Mouse (Mus musculus) kidney, adult 9 months (tissue): ENCODE data around the gene a.
"Not testable (repeated sequence)": the region's sequence is repeated elsewhere in the genome, so short reads cannot be mapped to it uniquely, and the experiment has no call there.

Experiments
- DNase-seq: peaks from one replicate; pipeline ENCODE4 v3.0.0; 2022

The a gene

GRCm38 (mm10) chr2:155016751-155017150 lies 225.5 kb downstream of the a start:
- DNase-seq = not testable (repeated sequence)

GRCm38 (mm10) chr2:155018251-155018755 lies 227.1 kb downstream of the a start, which contains the start of gene Gm14226:
TSS of gene Gm14226 (plus strand) at chr2:155018266.
- DNase-seq = not testable (repeated sequence)

- DNase-seq = peak; percentile 54
These were observed 227.8 kb downstream of the a start for GRCm38 (mm10) chr2:155018762-155019641.

DNA sequence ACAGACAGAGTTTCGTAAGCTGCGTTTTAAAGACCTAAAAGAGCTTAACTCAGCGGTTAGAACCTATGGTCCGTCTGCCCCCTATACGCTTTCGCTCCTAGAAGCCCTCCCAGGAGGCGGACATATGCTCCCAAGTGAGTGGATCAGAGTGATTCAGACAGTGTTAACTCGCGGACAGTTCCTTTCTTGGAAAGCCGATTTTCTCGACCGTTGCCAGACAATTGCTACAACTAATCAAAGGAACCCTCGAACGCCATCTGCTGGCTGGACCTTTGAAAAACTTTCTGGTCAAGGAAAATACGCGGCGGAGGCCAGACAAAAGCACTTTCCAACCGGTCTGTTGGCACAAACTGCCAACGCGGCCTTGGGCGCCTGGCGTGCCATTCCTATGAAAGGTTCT lies 228.5 kb downstream of the a start:
- DNase-seq = peak; percentile 94

DNA sequence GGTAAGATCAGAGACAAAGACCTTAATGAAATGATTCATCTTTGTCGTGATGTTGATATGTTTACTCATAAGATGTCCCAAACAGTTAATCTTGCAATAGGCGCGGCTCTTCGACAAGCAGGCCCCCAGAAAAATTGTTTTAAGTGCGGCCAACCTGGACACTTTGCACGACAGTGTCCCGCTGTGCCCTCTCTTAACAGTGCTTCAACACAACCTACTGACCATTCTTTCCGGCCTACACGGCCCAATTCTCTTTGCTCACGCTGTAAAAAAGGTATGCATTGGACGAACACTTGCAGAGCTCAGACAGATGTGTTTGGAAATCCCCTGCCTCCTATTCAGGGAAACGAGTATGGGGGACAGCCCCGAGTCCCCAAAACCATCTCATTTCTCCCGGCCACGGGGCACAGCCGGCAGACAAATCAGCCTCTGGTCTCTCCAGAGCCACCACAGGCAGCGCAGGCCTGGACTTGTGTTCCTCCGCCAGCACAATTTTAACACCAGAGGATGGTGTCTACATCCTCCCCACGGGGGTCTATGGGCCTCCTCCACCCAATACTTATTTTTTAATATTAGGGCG lies 229.1 kb downstream of the a start:
- not testable (repeated sequence) for DNase-seq

- DNase-seq = no peak
These were observed 239.6 kb downstream of the a start for GRCm38 (mm10) chr2:155030831-155031230.

DNA sequence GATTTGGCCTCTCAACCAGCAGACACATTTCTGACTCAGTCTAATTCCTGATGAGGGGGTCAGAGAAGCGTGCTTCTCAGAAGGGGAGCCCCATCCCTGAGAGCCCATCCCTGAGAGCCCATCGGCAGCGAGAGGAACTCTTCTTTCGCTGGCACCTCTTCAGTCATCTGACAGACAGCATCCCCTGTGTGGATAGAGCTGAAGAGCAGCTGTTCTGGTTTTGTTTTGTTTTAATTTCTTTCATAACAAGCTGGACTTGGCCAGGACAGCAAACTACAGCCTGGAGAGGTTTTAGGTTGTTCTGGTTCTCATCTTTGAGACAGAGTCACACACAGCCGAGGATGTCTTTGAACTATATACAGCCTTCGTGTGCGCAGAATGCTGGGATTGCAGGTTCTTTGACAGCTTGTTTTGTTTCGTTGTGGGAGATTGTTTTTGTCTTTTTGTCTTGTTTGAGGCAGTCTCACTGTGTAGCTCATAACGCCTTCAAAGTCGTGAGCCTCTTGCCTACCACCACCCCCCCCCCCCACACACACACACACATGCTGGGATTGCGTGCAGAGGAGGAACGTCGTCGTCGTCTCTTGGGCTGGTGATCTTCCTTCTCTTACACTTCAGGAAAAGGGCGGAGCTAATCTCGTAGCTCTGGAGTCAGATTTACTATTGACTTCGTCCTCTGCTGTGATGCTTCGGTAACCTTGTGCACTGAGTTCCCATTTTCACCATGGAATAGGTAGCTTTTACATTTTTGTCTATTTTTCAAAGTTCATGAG lies 241.9 kb downstream of the a start:
- DNase-seq = no peak

GRCm38 (mm10) chr2:155039956-155040355 lies 248.8 kb downstream of the a start:
- no peak for DNase-seq

DNA sequence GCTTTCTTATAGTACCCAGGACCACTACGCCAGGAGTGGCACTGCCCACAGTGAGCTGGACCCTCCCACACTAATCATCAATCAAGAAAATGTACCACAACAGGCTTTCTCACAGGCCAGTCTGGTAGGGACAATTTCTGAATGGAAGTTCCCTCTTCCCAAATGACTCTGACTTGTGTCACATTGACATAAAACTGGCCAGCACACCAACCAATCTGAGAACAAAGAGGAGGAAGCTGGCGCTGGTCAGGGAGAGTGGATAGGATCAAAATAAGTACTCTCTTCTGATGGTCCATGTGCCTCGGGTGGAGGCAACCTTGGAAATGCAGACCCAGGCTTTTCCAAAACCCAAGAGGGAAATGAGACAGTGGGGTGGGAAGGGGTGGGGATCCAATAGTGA lies 253.3 kb downstream of the a start:
- DNase-seq = no peak

GRCm38 (mm10) chr2:155045075-155045474 lies 253.9 kb downstream of the a start:
- DNase-seq = no peak

DNA sequence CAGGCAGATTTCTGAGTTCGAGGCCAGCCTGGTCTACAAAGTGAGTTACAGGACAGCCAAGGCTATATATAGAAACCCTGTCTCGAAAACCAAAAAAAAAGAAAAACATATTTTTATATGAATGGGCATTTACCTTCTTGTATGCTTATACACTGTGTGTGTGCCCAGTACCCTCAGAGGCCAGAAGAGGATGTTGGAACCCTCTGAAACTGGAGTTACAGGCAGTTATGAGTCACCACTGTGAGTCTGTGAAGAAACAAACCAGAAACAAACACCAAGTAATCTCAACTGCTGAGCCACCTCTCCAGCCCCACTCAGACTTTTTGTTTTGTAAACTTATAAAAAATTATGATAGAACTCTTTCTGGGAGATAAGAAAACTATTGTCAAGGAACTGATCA lies 255.6 kb downstream of the a start:
- DNase-seq = no peak

- no peak for DNase-seq
These were observed 256.4 kb downstream of the a start for GRCm38 (mm10) chr2:155047452-155048178.

DNA sequence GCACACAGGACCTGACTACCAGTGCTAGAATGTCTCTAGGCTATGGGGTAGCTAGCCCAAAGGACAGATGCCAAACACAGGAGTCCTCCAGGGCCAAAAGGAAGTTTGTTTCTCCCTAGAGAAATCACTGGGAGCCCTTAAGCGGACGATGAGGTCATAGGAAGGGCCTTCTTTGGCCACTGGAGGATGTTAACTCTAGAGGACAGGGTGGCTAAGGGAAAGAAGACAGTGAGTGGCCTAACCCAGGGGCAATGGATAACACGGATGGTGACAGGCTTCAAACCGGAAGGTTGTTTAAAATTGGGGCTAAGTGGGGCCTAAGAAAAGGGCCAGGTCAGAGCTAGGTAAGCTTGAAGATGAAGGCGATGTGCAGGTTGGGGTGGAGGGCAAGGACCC lies 258.9 kb downstream of the a start:
- peak; percentile 36 for DNase-seq

DNA sequence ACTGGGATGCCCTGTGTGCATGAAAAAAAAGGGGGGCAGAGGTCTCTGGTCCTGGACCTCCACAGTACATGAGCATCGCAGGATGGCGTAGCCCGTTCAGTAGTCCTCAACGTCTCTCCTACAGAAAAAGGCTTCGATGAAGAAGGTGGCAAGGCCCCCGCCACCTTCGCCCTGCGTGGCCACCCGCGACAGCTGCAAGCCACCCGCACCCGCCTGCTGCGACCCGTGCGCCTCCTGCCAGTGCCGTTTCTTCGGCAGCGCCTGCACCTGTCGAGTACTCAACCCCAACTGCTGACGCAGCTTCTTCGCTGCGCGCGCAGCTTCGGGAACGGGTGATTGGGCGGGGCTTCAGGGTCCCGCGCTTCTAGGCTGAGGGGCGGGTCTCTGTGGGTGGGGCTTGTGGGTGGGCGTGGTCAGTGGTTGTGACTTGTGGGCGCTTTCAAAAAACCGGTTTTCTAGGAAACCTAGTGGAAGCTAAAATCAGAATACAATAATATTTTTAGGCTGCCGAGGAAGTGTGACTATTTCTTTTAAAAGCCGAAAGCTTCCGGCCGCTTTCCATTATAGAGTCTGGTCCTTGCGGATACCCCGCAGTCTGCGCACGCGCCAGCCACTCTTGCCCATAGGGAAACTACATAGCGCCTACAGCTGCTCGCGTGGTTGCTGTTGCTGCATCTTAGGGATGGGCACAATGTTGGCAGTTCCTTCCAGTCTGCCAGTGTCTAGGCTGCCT lies 259.5 kb downstream of the a start:
- peak; percentile 93 for DNase-seq

DNA sequence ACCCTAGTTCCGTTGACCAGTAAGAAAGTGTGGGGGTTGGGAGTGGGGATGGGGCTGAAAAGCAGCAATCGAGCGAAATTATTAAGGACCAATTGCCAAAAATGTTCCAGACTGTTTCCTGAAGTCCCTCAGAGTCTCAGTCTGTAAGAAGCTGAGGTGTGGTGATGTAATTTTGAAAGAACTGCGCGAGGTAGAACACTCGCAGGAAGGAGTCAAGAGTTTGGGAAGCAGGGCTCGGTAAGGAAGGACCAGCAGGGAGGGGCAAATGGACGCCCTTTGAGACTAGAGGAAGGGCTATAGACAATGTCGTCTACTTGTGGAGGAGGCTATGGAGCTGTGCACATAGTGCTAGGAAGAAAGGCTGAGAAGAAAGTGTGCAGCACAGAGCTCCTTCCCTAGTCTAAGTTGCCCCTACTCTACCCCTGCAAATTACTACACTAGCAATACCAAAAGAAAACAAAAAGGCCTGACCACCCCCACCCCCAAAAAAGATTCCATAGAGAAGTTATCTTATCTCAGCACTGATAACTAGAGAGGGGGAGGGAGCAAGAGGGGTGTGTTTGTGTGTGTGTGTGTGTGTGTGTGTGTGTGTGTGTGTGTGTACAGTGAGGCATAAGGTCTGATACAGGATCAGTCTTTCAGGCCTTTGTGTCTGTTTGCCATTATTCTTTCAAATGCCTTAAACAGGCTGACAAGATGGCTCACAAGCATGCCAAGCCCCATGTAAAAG lies 260.6 kb downstream of the a start:
- DNase-seq = no peak

- DNase-seq = no peak
These were observed 261.5 kb downstream of the a start for GRCm38 (mm10) chr2:155052681-155053080.

- DNase-seq = not testable (repeated sequence)
These were observed 262.3 kb downstream of the a start for GRCm38 (mm10) chr2:155053512-155053911.

DNA sequence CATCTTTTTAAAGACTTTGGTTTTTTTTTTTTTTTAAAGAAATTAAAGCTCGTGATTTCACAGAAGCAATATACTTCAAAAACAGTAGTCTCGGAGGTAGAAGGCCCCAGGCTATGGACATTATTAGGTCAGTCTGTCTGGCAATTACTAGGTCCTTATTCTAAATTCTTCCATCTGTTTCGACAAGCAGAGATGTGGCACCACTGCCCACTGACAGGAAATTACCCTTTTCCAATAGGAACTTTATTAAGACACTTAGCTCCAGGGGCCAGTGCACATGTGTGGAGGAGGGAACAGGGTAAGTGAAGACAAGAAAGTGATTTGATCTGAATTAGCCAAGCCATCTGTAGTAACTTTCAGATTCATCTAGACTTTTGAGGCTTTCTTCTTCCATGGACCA lies 263.5 kb downstream of the a start:
- DNase-seq = no peak

GRCm38 (mm10) chr2:155056076-155056578 lies 264.9 kb downstream of the a start:
- no peak for DNase-seq

DNA sequence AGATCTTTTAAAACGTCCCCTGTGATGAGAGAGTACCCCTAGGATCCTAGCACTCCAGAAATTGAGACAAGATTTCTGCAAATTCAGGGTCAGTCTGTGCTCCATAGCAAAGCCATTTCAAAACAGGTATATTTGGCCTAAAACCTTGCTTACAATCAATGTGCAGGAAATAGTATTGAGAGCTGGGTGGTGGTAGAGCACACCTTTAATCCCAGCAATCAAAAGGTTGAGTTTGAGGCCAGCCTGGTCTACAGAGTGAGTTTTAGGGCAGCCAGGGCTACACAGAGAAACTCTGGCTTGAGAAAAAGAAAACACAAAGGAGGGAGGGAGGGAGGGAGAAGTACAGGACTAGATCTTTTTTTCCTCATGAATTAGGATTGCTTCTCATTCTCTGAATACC lies 266.2 kb downstream of the a start:
- DNase-seq = no peak

DNA sequence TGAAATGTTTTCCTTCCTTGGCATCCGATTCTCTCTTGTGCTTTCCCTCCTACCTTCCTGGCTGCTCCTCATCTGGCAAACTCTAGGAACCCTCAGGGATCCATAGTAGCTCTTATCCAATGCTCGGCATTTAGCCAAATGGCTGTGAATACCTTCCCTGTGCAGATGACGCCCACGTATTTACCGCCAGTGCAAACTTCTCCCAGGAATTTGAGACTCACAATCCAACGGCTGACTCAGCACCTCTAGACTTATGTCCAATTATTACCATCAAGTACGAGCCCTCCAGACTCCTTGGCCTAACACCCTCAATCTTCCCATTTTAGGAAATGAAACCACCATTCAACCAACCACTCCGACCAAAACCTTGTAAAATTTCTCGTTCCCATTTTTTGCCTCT lies 279.8 kb downstream of the a start:
- no peak for DNase-seq
